In genomic region chr11:117177303-117177979, GRCm38 (mm10) we compare ENCODE assay signal across 8 mouse cellular contexts. TPM values are rescaled to one million over a fixed set of nuclear protein-coding genes. Genes with fewer than 3 reads are reported as not detected.
DNase-seq lines count a peak whose midpoint lies in the region; ATAC-seq and TF ChIP-seq lines count a peak whose summit lies in the region.

No protein-coding gene starts in this region.

- H3K4me1 ChIP-seq in intestine, postnatal 0 days (replicated peaks; ENCODE audit: control insufficient read depth, insufficient read depth, low read length), result no peaks in the 10 kb centered on the region
- H3K4me1 ChIP-seq in midbrain, embryonic 12.5 days, result peaks cover 21% of the 10 kb centered on the region; the same call in 1 of the 2 replicates

- H3K27me3 ChIP-seq in intestine, postnatal 0 days (replicated peaks; ENCODE audit: control insufficient read depth, insufficient read depth, low read length), result no peaks in the 10 kb centered on the region
- 0 out of 2 replicates have a peak, but pooled peaks cover 8% of the 10 kb centered on the region for H3K27me3 ChIP-seq in midbrain, embryonic 12.5 days

- no peak overlapping the region for H3K9ac ChIP-seq in intestine, postnatal 0 days (ENCODE audit: low read depth, low read length)
- no peak overlapping the region for H3K9ac ChIP-seq in midbrain, embryonic 12.5 days (replicated peaks)

- H3K4me3 ChIP-seq in intestine, postnatal 0 days (ENCODE audit: low read depth, low read length), result no peak overlapping the region
- no peak overlapping the region for H3K4me3 ChIP-seq in midbrain, embryonic 12.5 days

- 0 out of 2 replicates have a peak, but pooled peaks cover 10% of the 10 kb centered on the region for H3K9me3 ChIP-seq in intestine, postnatal 0 days (ENCODE audit: control insufficient read depth)
- peaks cover 24% of the 10 kb centered on the region for H3K9me3 ChIP-seq in midbrain, embryonic 12.5 days

- peak; percentile 86 for TF ChIP-seq CTCF in intestine, postnatal 0 days (IDR thresholded peaks at IDR 0.05; ENCODE audit: low read depth)

- peak overlapping the region; percentile 65 for H3K27ac ChIP-seq in intestine, postnatal 0 days (ENCODE audit: low read depth, low read length)
- no peak overlapping the region for H3K27ac ChIP-seq in midbrain, embryonic 12.5 days (replicated peaks)

- 32% methylated on average over 8 of the region's 11 CpGs for WGBS in intestine, postnatal 0 days
- 68% methylated on average over 8 of the region's 11 CpGs for WGBS in midbrain, embryonic 12.5 days

- no peaks in the 10 kb centered on the region for H3K36me3 ChIP-seq in intestine, postnatal 0 days (ENCODE audit: control insufficient read depth, insufficient read depth)
- no peaks in the 10 kb centered on the region for H3K36me3 ChIP-seq in midbrain, embryonic 12.5 days

- peak overlapping the region; percentile 13; the same call in 1 of the 2 replicates for H3K4me2 ChIP-seq in intestine, postnatal 0 days (replicated peaks; ENCODE audit: low read depth)
- H3K4me2 ChIP-seq in midbrain, embryonic 12.5 days (replicated peaks), result no peak overlapping the region

- peak; percentile 67 for ATAC-seq in common myeloid progenitor, adult 5-6 weeks (replicated peaks; ENCODE audit: low read depth, poor library complexity, severe bottlenecking)
- ATAC-seq in intestine, postnatal 0 days, result peak; percentile 86
- peak; percentile 78; the same call in 1 of the 2 replicates for ATAC-seq in midbrain, embryonic 12.5 days (ENCODE audit: low FRiP score, low read depth)
- ATAC-seq in erythroblast, adult 5-6 weeks (replicated peaks; ENCODE audit: low FRiP score, poor library complexity, severe bottlenecking), result no peak

- intact Hi-C loops in left cerebral cortex, postnatal 36 days (cut with DNase I), result loop anchor here (1.0 to 10.0 kb wide), 2 partner anchors 105 to 293 kb away; no protein-coding TSS in a partner anchor

- DNase-seq in adrenal gland, adult (ENCODE audit: inconsistent age in 2 of 2, low spot score in 1 of 2), result peak; percentile 89 to 96
- DNase-seq in gastrocnemius, postnatal 25 days, result peak; percentile 80
- DNase-seq in left cerebral cortex, postnatal 36 days (ENCODE audit: low spot score in 2 of 2), result peak; percentile 83 to 85
- DNase-seq in right cerebral cortex, postnatal 4 days, result peak; percentile 94

RNA-seq across cellular contexts. Expression of gene Sept9, which starts 22.0 kb away (rescaled TPM):
- 123 and 130 TPM in 2 replicates for total RNA-seq in common myeloid progenitor, adult 5-6 weeks (2017)
- 10 to 100 TPM; 13.8 to 16.2 TPM for total RNA-seq in gastrocnemius, postnatal 25 days (2021)
- polyA plus RNA-seq in intestine, postnatal 0 days (2015; fragmentation: Nextera tagmentation; extraction: Ambion mirVana), result 74.5 and 81.5 TPM in 2 replicates
- total RNA-seq in left cerebral cortex, postnatal 36 days (2021), result 10 to 100 TPM; 74.3 to 77.1 TPM
- polyA plus RNA-seq in midbrain, embryonic 12.5 days (2016; fragmentation: Nextera tagmentation; extraction: Ambion mirVana), result 162 and 176 TPM in 2 replicates
- total RNA-seq in erythroblast, adult 5-6 weeks (2015; ENCODE audit: low replicate concordance), result 29.0 and 33.4 TPM in 2 replicates
- total RNA-seq in erythroblast, adult 5-6 weeks (2017; ENCODE audit: low replicate concordance), result 31.9 and 35.1 TPM in 2 replicates
